ENCODE assay signal across 9 mouse cellular contexts in the genomic region with DNA sequence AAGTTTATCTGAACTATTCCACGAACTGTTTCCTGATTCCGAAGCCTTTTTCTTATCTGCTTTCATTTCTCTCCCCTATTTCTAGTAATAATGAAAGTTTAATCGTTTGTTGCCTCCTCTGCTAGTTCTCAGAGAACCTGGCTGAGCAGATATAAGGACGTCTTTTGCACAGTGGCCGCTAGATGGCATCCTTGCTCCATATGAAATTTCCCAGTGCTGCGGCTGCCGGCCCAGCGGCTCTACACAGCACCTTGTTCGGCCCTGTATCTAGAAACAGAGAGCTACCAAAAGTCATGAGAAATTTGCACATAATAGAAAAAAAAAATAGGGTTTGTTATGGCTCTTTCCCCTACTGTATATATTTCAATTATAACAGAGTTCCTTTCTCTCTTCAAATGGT. TPM values are rescaled to one million over a fixed set of nuclear protein-coding genes. Genes with fewer than 3 reads are reported as not detected.
DNase-seq lines count a peak whose midpoint lies in the region; ATAC-seq and TF ChIP-seq lines count a peak whose summit lies in the region.
"Had no signal": no experiment of that assay in that cellular context is flagged by ENCODE, and none has a peak within 500 bp of the region (broad histone marks: within the 10 kb centered on the region; RNA-seq: fewer than 3 reads in every experiment).

No protein-coding gene starts in this region.

- H3K36me3 ChIP-seq in intestine, postnatal 0 days (ENCODE audit: control insufficient read depth, insufficient read depth), result no peaks in the 10 kb centered on the region
- H3K36me3 ChIP-seq in neural tube, embryonic 13.5 days, result no peaks in the 10 kb centered on the region
- H3K36me3 ChIP-seq: embryonic facial prominence, embryonic 13.5 days had no signal

- TF ChIP-seq CTCF in intestine, postnatal 0 days (IDR thresholded peaks at IDR 0.05; ENCODE audit: low read depth), result peak; percentile 92

- under 1% methylated on average over 9 of the region's 9 CpGs for WGBS in intestine, postnatal 0 days
- 0% methylated on average over 9 of the region's 9 CpGs for WGBS in neural tube, embryonic 13.5 days

- no peak overlapping the region for H3K27ac ChIP-seq in intestine, postnatal 0 days (ENCODE audit: low read depth, low read length)
- peak overlapping the region; percentile 100 for H3K27ac ChIP-seq in neural tube, embryonic 13.5 days (replicated peaks)
- H3K27ac ChIP-seq: embryonic facial prominence, embryonic 13.5 days had no signal

- peaks cover 82% of the 10 kb centered on the region for H3K27me3 ChIP-seq in intestine, postnatal 0 days (replicated peaks; ENCODE audit: control insufficient read depth, insufficient read depth, low read length)
- no peaks in the 10 kb centered on the region for H3K27me3 ChIP-seq in neural tube, embryonic 13.5 days

- no peaks in the 10 kb centered on the region for H3K9me3 ChIP-seq in intestine, postnatal 0 days (ENCODE audit: control insufficient read depth)
- H3K9me3 ChIP-seq in neural tube, embryonic 13.5 days, result no peaks in the 10 kb centered on the region
- H3K9me3 ChIP-seq: embryonic facial prominence, embryonic 13.5 days had no signal

- no peaks in the 10 kb centered on the region for H3K4me1 ChIP-seq in intestine, postnatal 0 days (replicated peaks; ENCODE audit: control insufficient read depth, insufficient read depth, low read length)
- H3K4me1 ChIP-seq in neural tube, embryonic 13.5 days (replicated peaks), result peaks cover 77% of the 10 kb centered on the region

- H3K9ac ChIP-seq in intestine, postnatal 0 days (ENCODE audit: low read depth, low read length), result no peak overlapping the region
- peak overlapping the region; percentile 100 for H3K9ac ChIP-seq in neural tube, embryonic 13.5 days
- H3K9ac ChIP-seq: embryonic facial prominence, embryonic 13.5 days had no signal

- peak; percentile 61 for ATAC-seq in intestine, postnatal 0 days
- peak; percentile 60 for ATAC-seq in neural tube, embryonic 13.5 days (ENCODE audit: low read depth)

- 0 out of 2 replicates have a peak overlapping the region, but pooled peaks have one; percentile 9 for H3K4me3 ChIP-seq in intestine, postnatal 0 days (ENCODE audit: low read depth, low read length)
- H3K4me3 ChIP-seq in neural tube, embryonic 13.5 days, result peak overlapping the region; percentile 99
- H3K4me3 ChIP-seq: embryonic facial prominence, embryonic 13.5 days had no signal

- peak; percentile 89 for DNase-seq in ovary, postnatal 14 days (ENCODE audit: low spot score)
- no peak for DNase-seq in ovary, adult 18-20 months (ENCODE audit: low spot score)
- DNase-seq in cerebellum, adult 9-11 months, result peak; percentile 70
- DNase-seq in gastrocnemius, adult 8-10 months (ENCODE audit: low spot score in 2 of 2), result peak; percentile 35 to 59
- DNase-seq in left cerebral cortex, postnatal 25 days (ENCODE audit: low spot score in 2 of 2), result peak; percentile 83 to 89
- DNase-seq in testis, postnatal 10 days (ENCODE audit: low spot score), result peak; percentile 88

- peak overlapping the region; percentile 45; the same call in 1 of the 2 replicates for H3K4me2 ChIP-seq in intestine, postnatal 0 days (replicated peaks; ENCODE audit: low read depth)
- H3K4me2 ChIP-seq in neural tube, embryonic 13.5 days, result peak overlapping the region; percentile 96
- H3K4me2 ChIP-seq: embryonic facial prominence, embryonic 13.5 days had no signal

- intact Hi-C loops in left cerebral cortex, postnatal 25 days (cut with DNase I), result loop anchor here (1.0 to 5.0 kb wide), 6 partner anchors 274 to 584 kb away; a partner anchor contains a TSS

RNA-seq across cellular contexts. Expression of a gene that starts 2.9 kb away (rescaled TPM):
- under 1 TPM in 2 of 4 experiments, not detected in 2; 0.11 to 0.19 TPM for total RNA-seq in gastrocnemius, adult 8-10 months (2022)
- polyA plus RNA-seq in intestine, postnatal 0 days (2015; fragmentation: Nextera tagmentation; extraction: Ambion mirVana), result 1.0 and 1.1 TPM in 2 replicates
- total RNA-seq in left cerebral cortex, postnatal 25 days (2021), result not detected
- polyA plus RNA-seq in neural tube, embryonic 13.5 days (2015; fragmentation: Nextera tagmentation; extraction: Ambion mirVana), result 81.7 and 114 TPM in 2 replicates

RNA-seq across cellular contexts. Expression of a gene that starts 7.5 kb away (rescaled TPM):
- total RNA-seq in gastrocnemius, adult 8-10 months (2022), result under 1 TPM in 3 of 4 experiments, not detected in 1; 0.12 to 0.24 (median 0.19) TPM
- polyA plus RNA-seq in intestine, postnatal 0 days (2015; fragmentation: Nextera tagmentation; extraction: Ambion mirVana), result 0.37 and 1.5 TPM in 2 replicates
- not detected for total RNA-seq in left cerebral cortex, postnatal 25 days (2021)
- polyA plus RNA-seq in neural tube, embryonic 13.5 days (2015; fragmentation: Nextera tagmentation; extraction: Ambion mirVana), result 72.9 and 74.7 TPM in 2 replicates

RNA-seq across cellular contexts. Expression of a gene that starts 7.7 kb away (rescaled TPM):
- total RNA-seq in gastrocnemius, adult 8-10 months (2022), result 1 to 10 TPM in 1 of 4 experiments, under 1 TPM in 2, not detected in 1; 0.52 to 1.0 (median 0.94) TPM
- 7.6 and 8.5 TPM in 2 replicates for polyA plus RNA-seq in intestine, postnatal 0 days (2015; fragmentation: Nextera tagmentation; extraction: Ambion mirVana)
- not detected for total RNA-seq in left cerebral cortex, postnatal 25 days (2021)
- polyA plus RNA-seq in neural tube, embryonic 13.5 days (2015; fragmentation: Nextera tagmentation; extraction: Ambion mirVana), result 124 and 125 TPM in 2 replicates

RNA-seq across cellular contexts. Expression of a gene that starts 13.5 kb away (rescaled TPM):
- under 1 TPM in 3 of 4 experiments, not detected in 1; 0.29 to 0.77 (median 0.31) TPM for total RNA-seq in gastrocnemius, adult 8-10 months (2022)
- polyA plus RNA-seq in intestine, postnatal 0 days (2015; fragmentation: Nextera tagmentation; extraction: Ambion mirVana), result 5.7 and 6.4 TPM in 2 replicates
- total RNA-seq in left cerebral cortex, postnatal 25 days (2021), result not detected
- polyA plus RNA-seq in neural tube, embryonic 13.5 days (2015; fragmentation: Nextera tagmentation; extraction: Ambion mirVana), result 171 and 174 TPM in 2 replicates

RNA-seq across cellular contexts. Expression of a gene that starts 24.4 kb away (rescaled TPM):
- total RNA-seq in gastrocnemius, adult 8-10 months (2022), result under 1 TPM; 0.29 to 0.49 (median 0.37) TPM
- polyA plus RNA-seq in intestine, postnatal 0 days (2015; fragmentation: Nextera tagmentation; extraction: Ambion mirVana), result 14.7 and 15.8 TPM in 2 replicates
- not detected for total RNA-seq in left cerebral cortex, postnatal 25 days (2021)
- polyA plus RNA-seq in neural tube, embryonic 13.5 days (2015; fragmentation: Nextera tagmentation; extraction: Ambion mirVana), result 67.1 and 88.3 TPM in 2 replicates
